Mouse (Mus musculus): ENCODE data around the gene Mucl3. TPM values are rescaled to one million over a fixed set of nuclear protein-coding genes. Genes with fewer than 3 reads are reported as not detected.

Gene Mucl3
- polyA plus RNA-seq, 1 experiment from 2014 or later: 0.09 TPM

DNA sequence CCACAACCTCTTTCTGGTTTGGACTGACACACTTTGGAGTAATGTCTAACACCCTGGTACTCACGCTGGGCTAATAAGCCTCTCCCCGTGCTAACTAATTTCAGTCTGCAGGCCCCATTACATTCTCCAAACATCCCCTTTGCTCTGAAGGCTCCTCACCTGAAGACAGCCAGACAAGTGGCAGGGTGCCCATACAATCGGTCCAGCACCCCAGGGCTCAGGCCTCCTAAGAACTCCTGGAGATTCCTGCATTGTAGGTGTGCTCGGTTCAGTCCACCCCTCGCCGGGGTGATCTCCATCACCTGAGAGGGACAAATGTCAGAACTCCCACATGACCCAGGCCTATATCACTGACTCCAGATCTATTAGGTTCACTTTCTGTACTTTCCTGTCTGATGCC is 29.0 kb upstream of the Mucl3 start:
- H3K4me2 ChIP-seq (replicated peaks): peak overlapping the region; percentile 75

DNA sequence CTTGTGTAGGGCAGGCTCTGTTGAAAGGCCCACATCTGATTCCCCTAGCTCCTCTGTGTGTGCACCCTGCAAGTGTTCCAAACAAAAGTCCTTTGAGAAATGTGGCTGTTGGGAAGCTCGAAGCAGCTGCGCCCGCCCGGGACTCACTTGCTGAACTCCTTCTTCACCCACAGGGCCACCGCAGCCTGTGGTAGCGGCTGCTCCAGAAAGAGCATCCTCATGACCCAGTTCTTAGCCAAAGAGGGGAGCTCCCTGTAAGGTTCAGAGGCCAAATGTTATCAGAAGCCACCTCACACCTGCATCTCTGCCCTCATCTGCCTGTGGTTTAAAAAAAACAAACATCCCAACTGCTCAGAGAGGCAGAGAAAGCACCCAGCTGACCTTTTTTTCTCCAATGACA is 28.4 kb upstream of the Mucl3 start:
- no peak overlapping the region for H3K27ac ChIP-seq
- no peaks in the 10 kb centered on the region for H3K9me3 ChIP-seq (ENCODE audit: control insufficient read depth, low read length)
- no peaks in the 10 kb centered on the region for H3K27me3 ChIP-seq (ENCODE audit: control insufficient read depth, insufficient read depth, low read length)
- H3K4me3 ChIP-seq (replicated peaks; ENCODE audit: low read length): no peak overlapping the region
- ATAC-seq (ENCODE audit: low FRiP score) (no peak), DNase-seq (ENCODE audit: low spot score) (no peak)
- H3K36me3 ChIP-seq (replicated peaks; ENCODE audit: control insufficient read depth, insufficient read depth): 0 out of 2 replicates have a peak, but pooled peaks cover 4% of the 10 kb centered on the region
- H3K4me1 ChIP-seq (replicated peaks; ENCODE audit: control insufficient read depth, insufficient read depth, low read length): peaks cover 16% of the 10 kb centered on the region; the same call in 1 of the 2 replicates
- no peak overlapping the region for H3K9ac ChIP-seq
- H3K4me2 ChIP-seq (replicated peaks): no peak overlapping the region
- WGBS: 93% methylated on average over 6 of the region's 6 CpGs

More for the DNA sequence above, 29.0 kb upstream of the Mucl3 start:
- Histone ChIP-seq H3K9me3 (ENCODE audit: control insufficient read depth, low read length) (no peaks in the 10 kb centered on the region), H3K4me3 (replicated peaks; ENCODE audit: low read length) (no peak overlapping the region; the same call in 1 of the 2 replicates), H3K36me3 (replicated peaks; ENCODE audit: control insufficient read depth, insufficient read depth) (0 out of 2 replicates have a peak, but pooled peaks cover 4% of the 10 kb centered on the region), H3K4me1 (replicated peaks; ENCODE audit: control insufficient read depth, insufficient read depth, low read length) (peaks cover 13% of the 10 kb centered on the region; the same call in 1 of the 2 replicates), H3K27me3 (ENCODE audit: control insufficient read depth, insufficient read depth, low read length) (no peaks in the 10 kb centered on the region), H3K27ac (no peak overlapping the region), H3K9ac (peak overlapping the region; percentile 78)
- no peak for DNase-seq (ENCODE audit: low spot score)
- 92% methylated on average over 6 of the region's 6 CpGs for WGBS
- no peak for ATAC-seq (ENCODE audit: low FRiP score)

DNA sequence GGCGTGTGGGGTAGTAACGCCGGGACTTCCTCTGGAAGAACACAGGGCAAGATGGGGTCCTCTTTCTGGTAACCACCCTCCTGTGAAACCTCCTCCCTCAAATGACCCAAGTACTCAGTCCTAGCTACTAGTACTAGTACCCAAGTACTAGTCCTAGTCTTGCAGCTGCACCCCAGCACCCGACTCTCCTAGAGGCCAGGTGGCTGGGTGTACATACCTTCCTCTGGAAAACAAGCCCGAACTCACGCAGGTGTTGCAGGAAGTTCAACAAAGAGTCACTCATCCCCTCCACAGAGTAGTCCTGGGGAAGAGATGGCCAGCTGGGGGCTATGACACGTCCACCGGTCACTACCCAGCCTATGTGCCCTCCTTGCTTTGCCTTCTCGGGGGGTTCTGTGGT is 26.2 kb upstream of the Mucl3 start:
- H3K36me3 ChIP-seq (replicated peaks; ENCODE audit: control insufficient read depth, insufficient read depth): 0 out of 2 replicates have a peak, but pooled peaks cover 4% of the 10 kb centered on the region
- no peak for DNase-seq (ENCODE audit: low spot score)
- no peaks in the 10 kb centered on the region for H3K27me3 ChIP-seq (ENCODE audit: control insufficient read depth, insufficient read depth, low read length)
- H3K4me1 ChIP-seq (replicated peaks; ENCODE audit: control insufficient read depth, insufficient read depth, low read length): peaks cover 21% of the 10 kb centered on the region; the same call in 1 of the 2 replicates
- H3K9ac ChIP-seq: no peak overlapping the region
- no peaks in the 10 kb centered on the region for H3K9me3 ChIP-seq (ENCODE audit: control insufficient read depth, low read length)
- no peak for ATAC-seq (ENCODE audit: low FRiP score)
- H3K4me3 ChIP-seq (replicated peaks; ENCODE audit: low read length): no peak overlapping the region
- 94% methylated on average over 9 of the region's 9 CpGs for WGBS
- no peak overlapping the region for H3K4me2 ChIP-seq (replicated peaks)
- no peak overlapping the region for H3K27ac ChIP-seq

DNA sequence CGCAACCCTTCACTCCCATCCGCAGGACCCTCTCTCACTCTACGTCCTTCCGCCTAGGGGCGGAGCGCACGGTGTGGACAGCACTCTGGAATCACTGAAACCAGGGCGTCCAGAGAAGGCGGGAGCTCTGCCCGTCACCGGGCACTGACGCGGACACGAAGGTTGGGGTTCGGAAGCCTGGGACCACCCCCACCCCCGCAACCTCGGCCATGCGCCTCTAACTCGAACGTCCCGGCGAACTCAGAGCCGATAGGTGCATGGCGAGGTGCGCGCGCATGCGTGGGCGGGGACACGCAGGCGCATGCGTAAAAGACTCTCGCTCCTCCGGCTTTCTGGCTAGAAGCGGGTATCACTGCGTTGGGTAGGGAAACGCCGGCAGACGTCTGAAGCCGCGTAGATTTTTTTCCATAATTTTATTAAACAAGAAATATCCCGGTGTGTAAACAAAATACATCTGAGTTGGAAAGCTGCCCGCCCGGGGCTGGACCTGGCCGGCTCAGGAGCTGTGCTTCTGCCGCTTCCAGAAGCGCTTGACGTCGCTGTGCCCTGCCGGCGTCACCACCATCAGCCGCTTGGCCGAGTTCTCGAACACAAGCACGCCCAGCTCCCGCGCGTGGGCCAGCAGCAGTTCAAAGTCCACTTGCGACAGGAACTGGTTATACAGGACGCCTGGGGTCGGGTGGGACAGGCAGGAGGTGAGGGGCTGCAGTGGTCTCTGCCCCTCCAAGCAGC is 24.0 kb upstream of the Mucl3 start, which contains the start of gene Vars2:
Gene Vars2 (minus strand): TSS at position 259 of the 732 bp plus-strand sequence.
- H3K9me3 ChIP-seq (ENCODE audit: control insufficient read depth, low read length): no peaks in the 10 kb centered on the region
- H3K4me1 ChIP-seq (replicated peaks; ENCODE audit: control insufficient read depth, insufficient read depth, low read length): peaks cover 14% of the 10 kb centered on the region; the same call in 1 of the 2 replicates
- peak within 1 kb of the TSS; percentile 75 for H3K9ac ChIP-seq
- H3K27me3 ChIP-seq (ENCODE audit: control insufficient read depth, insufficient read depth, low read length): no peaks in the 10 kb centered on the region
- DNase-seq (ENCODE audit: low spot score): peak; percentile 99
- H3K36me3 ChIP-seq (replicated peaks; ENCODE audit: control insufficient read depth, insufficient read depth): peaks cover 14% of the 10 kb centered on the region
- ATAC-seq (ENCODE audit: low FRiP score): peak; percentile 91
- H3K4me3 ChIP-seq (replicated peaks; ENCODE audit: low read length): peak within 1 kb of the TSS; percentile 71
- WGBS: under 1% methylated on average over 61 of the region's 61 CpGs
- H3K27ac ChIP-seq: peak within 1 kb of the TSS; percentile 80
- H3K4me2 ChIP-seq (replicated peaks): peak within 1 kb of the TSS; percentile 96

DNA sequence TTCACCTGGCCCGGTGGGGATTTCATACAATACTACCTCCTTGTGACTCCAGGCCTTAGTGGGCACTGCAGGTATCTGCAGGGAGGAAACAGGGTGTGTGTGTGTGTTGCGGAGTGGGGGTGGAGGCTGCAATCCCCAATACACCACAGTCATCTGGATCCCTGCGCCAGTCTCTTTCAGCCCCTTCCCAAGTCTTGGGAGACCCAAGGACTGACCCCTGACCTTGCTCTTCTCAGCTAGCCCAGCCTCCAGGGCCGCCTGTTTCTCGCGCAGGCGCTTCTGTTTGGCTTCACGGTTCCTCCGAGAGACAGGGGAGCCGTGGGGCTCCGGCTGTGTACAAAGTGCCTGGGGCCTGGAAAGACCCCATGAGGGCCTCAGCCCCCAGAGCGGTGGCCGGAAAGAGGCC is 23.4 kb upstream of the Mucl3 start:
- 5% methylated on average over 13 of the region's 13 CpGs for WGBS
- no peaks in the 10 kb centered on the region for H3K27me3 ChIP-seq (ENCODE audit: control insufficient read depth, insufficient read depth, low read length)
- no peaks in the 10 kb centered on the region for H3K9me3 ChIP-seq (ENCODE audit: control insufficient read depth, low read length)
- H3K27ac ChIP-seq: peak overlapping the region; percentile 80
- H3K4me3 ChIP-seq (replicated peaks; ENCODE audit: low read length): peak overlapping the region; percentile 71
- H3K36me3 ChIP-seq (replicated peaks; ENCODE audit: control insufficient read depth, insufficient read depth): peaks cover 16% of the 10 kb centered on the region
- H3K4me1 ChIP-seq (replicated peaks; ENCODE audit: control insufficient read depth, insufficient read depth, low read length): peaks cover 14% of the 10 kb centered on the region; the same call in 1 of the 2 replicates
- ATAC-seq (ENCODE audit: low FRiP score) (peak; percentile 46; the same call in 1 of the 2 replicates), DNase-seq (ENCODE audit: low spot score) (no peak)
- peak overlapping the region; percentile 96 for H3K4me2 ChIP-seq (replicated peaks)
- H3K9ac ChIP-seq: peak overlapping the region; percentile 75

DNA sequence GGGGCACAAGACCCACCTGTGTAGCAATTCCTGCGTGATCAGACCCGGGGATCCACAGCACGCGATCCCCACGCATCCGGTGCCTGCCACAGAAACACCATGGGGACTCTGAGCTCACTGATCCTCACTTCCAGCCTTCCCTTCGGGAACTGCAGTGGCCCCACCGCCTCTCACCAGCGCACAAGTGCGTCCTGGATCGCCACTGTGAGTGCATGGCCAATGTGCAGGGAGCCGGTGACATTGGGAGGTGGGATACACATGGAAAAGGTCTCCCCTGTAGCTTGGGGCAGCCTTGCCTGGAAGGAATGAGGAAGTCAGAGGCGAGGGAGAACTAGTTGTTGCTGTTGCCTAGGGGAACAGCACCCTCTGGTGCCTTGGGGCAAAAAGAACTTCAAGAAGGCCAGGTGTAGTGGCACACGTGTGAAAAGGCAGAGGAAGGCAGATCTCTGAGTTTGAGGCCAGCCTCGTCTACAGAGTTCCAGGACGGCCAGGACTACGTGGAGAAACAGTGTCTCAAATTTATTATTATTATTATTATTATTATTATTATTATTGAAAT is 22.5 kb upstream of the Mucl3 start:
- Histone ChIP-seq H3K27ac (no peak overlapping the region), H3K4me3 (replicated peaks; ENCODE audit: low read length) (no peak overlapping the region), H3K4me2 (replicated peaks) (peak overlapping the region; percentile 96; the same call in 1 of the 2 replicates), H3K4me1 (replicated peaks; ENCODE audit: control insufficient read depth, insufficient read depth, low read length) (peaks cover 14% of the 10 kb centered on the region; the same call in 1 of the 2 replicates), H3K9me3 (ENCODE audit: control insufficient read depth, low read length) (no peaks in the 10 kb centered on the region), H3K27me3 (ENCODE audit: control insufficient read depth, insufficient read depth, low read length) (no peaks in the 10 kb centered on the region), H3K36me3 (replicated peaks; ENCODE audit: control insufficient read depth, insufficient read depth) (peaks cover 24% of the 10 kb centered on the region), H3K9ac (0 out of 2 replicates have a peak overlapping the region, but pooled peaks have one; percentile 75)
- no peak for DNase-seq (ENCODE audit: low spot score)
- ATAC-seq (ENCODE audit: low FRiP score): no peak
- WGBS: 81% methylated on average over 17 of the region's 17 CpGs

DNA sequence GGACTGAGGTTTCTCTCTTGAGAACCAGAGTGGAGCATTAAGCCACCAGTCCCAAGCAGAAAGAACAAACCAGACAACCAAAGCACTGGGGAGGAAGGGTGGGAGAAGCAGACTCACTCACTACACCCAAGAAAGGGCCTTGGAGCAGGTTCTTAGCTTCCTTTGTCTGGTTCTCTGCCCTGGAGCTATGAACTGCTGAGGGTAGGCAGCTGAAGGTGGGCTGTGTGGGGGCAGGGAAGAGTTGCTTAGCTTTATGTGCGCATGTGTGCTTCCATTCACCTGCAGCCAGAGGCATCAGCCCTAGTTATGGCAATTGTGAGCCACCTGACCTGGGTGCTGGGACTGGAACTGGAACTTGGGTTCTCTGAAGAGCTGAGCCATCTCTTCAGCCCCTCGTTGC is 9.6 kb upstream of the Mucl3 start:
- no peak for DNase-seq (ENCODE audit: low spot score)
- Histone ChIP-seq H3K27ac (no peak overlapping the region), H3K27me3 (ENCODE audit: control insufficient read depth, insufficient read depth, low read length) (no peaks in the 10 kb centered on the region), H3K9me3 (ENCODE audit: control insufficient read depth, low read length) (no peaks in the 10 kb centered on the region), H3K4me3 (replicated peaks; ENCODE audit: low read length) (no peak overlapping the region), H3K36me3 (replicated peaks; ENCODE audit: control insufficient read depth, insufficient read depth) (peaks cover 25% of the 10 kb centered on the region), H3K9ac (no peak overlapping the region), H3K4me2 (replicated peaks) (no peak overlapping the region), H3K4me1 (replicated peaks; ENCODE audit: control insufficient read depth, insufficient read depth, low read length) (no peaks in the 10 kb centered on the region)
- WGBS: 88% methylated on average over 2 of the region's 2 CpGs
- ATAC-seq (ENCODE audit: low FRiP score): no peak

DNA sequence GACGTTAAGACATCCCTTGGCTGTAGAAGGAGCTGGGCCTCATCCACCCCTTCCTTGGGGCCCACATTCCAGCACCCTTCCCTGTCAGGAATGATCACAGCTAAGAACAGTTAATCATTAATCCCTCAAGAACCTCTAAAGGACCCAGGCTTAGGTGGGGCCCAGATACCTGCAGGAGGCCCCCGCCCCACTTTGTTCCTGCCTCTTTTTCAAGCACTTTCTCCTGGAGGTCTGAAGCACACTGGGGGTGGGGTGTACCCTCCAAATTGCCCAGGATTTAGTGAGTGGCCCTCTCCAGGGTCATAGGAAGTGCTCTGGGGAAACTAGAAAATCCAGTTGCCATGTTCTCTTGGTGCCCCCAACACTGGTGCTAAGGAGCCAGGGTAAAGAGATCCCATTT is 5.9 kb upstream of the Mucl3 start:
- no peaks in the 10 kb centered on the region for H3K9me3 ChIP-seq (ENCODE audit: control insufficient read depth, low read length)
- H3K27ac ChIP-seq: no peak overlapping the region
- no peak overlapping the region for H3K4me3 ChIP-seq (replicated peaks; ENCODE audit: low read length)
- DNase-seq (ENCODE audit: low spot score) (no peak), ATAC-seq (ENCODE audit: low FRiP score) (no peak)
- H3K4me1 ChIP-seq (replicated peaks; ENCODE audit: control insufficient read depth, insufficient read depth, low read length): no peaks in the 10 kb centered on the region
- H3K4me2 ChIP-seq (replicated peaks): no peak overlapping the region
- H3K9ac ChIP-seq: no peak overlapping the region
- no peaks in the 10 kb centered on the region for H3K36me3 ChIP-seq (replicated peaks; ENCODE audit: control insufficient read depth, insufficient read depth)
- WGBS: 76% methylated on average over 2 of the region's 2 CpGs
- no peaks in the 10 kb centered on the region for H3K27me3 ChIP-seq (ENCODE audit: control insufficient read depth, insufficient read depth, low read length)

DNA sequence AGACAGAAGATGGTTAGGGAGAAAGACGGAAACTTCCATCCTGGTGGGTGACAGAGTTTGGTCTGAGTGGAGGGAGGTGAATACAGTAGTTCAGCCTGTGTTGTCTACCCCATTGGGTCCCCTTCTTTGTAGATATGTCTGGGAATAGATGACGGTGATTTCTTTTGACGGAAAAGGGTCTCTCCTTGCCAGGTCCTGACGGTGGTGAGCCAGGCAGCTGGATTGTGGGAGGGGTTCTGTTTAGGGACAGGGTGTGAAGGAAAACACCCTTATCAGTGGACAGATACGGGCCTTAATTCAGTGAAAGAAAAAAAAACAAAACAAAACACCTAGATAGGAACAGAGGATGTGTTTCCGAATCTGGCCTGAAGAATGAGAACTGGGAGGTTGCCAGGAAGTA is 4.1 kb downstream of the Mucl3 start:
- DNase-seq (ENCODE audit: low spot score) (no peak), ATAC-seq (ENCODE audit: low FRiP score) (no peak)
- H3K27ac ChIP-seq: no peak overlapping the region
- H3K27me3 ChIP-seq (ENCODE audit: control insufficient read depth, insufficient read depth, low read length): no peaks in the 10 kb centered on the region
- no peaks in the 10 kb centered on the region for H3K9me3 ChIP-seq (ENCODE audit: control insufficient read depth, low read length)
- no peak overlapping the region for H3K9ac ChIP-seq
- no peaks in the 10 kb centered on the region for H3K4me1 ChIP-seq (replicated peaks; ENCODE audit: control insufficient read depth, insufficient read depth, low read length)
- H3K36me3 ChIP-seq (replicated peaks; ENCODE audit: control insufficient read depth, insufficient read depth): no peaks in the 10 kb centered on the region
- whole genome bisulfite sequencing: 84% methylated on average over 6 of the region's 6 CpGs
- H3K4me3 ChIP-seq (replicated peaks; ENCODE audit: low read length): no peak overlapping the region
- 0 out of 2 replicates have a peak overlapping the region, but pooled peaks have one; percentile 21 for H3K4me2 ChIP-seq (replicated peaks)
